Mouse (Mus musculus) heart, embryonic 10.5 days (tissue): ENCODE measurements around the gene Cwc22. TPM values are rescaled to one million over a fixed set of nuclear protein-coding genes. Genes with fewer than 3 reads are reported as not detected.

Experiments
- DNase-seq: peaks from one replicate; pipeline ENCODE4 v3.0.0-alpha.2; 2017; ENCODE audit warnings: low spot score
- H3K27ac ChIP-seq: fragments of 300-500 bp; sonication (generic); 2 replicates; pipeline ENCODE4 v1.5.1; 2016; ENCODE audit warnings: mild to moderate bottlenecking
- H3K27me3 ChIP-seq: fragments of 300-500 bp; sonication (generic); 2 replicates; pipeline ENCODE4 v1.6.1; 2016; ENCODE audit warnings: mild to moderate bottlenecking; ENCODE audit not compliant: poor library complexity, insufficient read depth, severe bottlenecking
- H3K36me3 ChIP-seq: fragments of 300-500 bp; sonication (generic); 2 replicates; pipeline ENCODE4 v1.6.1; 2016; ENCODE audit warnings: mild to moderate bottlenecking, moderate library complexity
- H3K4me1 ChIP-seq: fragments of 300-500 bp; sonication (generic); 2 replicates; pipeline ENCODE4 v1.6.1; 2016; ENCODE audit warnings: mild to moderate bottlenecking
- H3K4me3 ChIP-seq: fragments of 300-500 bp; sonication (generic); 2 replicates; pipeline ENCODE4 v1.5.1; 2016; ENCODE audit warnings: mild to moderate bottlenecking, moderate library complexity
- H3K9me3 ChIP-seq: fragments of 300-500 bp; sonication (generic); 2 replicates; pipeline ENCODE4 v1.6.1; 2016; ENCODE audit warnings: mild to moderate bottlenecking, moderate library complexity
- WGBS: fragments of 180-500 bp; shearing (Covaris S2); methylation state at CpG from one replicate; pipeline ENCODE4 v1.1.7; 2016; 5-methylcytosine and 5-hydroxymethylcytosine counted together
- polyA plus RNA-seq: library from polyadenylated mRNA; unstranded; fragments of >200 nt; fragmentation: Nextera tagmentation; extraction: Ambion mirVana; gene quantifications from 2 replicates; pipeline ENCODE4 v1.2.1, GENCODE M21; 2016

Gene Cwc22
- polyA plus RNA-seq, 1 experiment from 2014 or later: 30.3 TPM

- no peak for DNase-seq
- Histone ChIP-seq H3K4me1 (no peaks in the 10 kb centered on the region), H3K9me3 (no peaks in the 10 kb centered on the region), H3K27ac (no peak overlapping the region), H3K27me3 (no peaks in the 10 kb centered on the region), H3K36me3 (peaks cover 76% of the 10 kb centered on the region), H3K4me3 (no peak overlapping the region)
- 80% methylated on average over 8 of the region's 8 CpGs for WGBS
These were observed 29.4 kb downstream of the Cwc22 start for GRCm38 (mm10) chr2:77916586-77917359.

- WGBS: 95% methylated on average over 8 of the region's 8 CpGs
- no peak overlapping the region for H3K27ac ChIP-seq
- no peaks in the 10 kb centered on the region for H3K27me3 ChIP-seq
- peaks cover 70% of the 10 kb centered on the region for H3K36me3 ChIP-seq
- no peaks in the 10 kb centered on the region for H3K4me1 ChIP-seq
- no peak for DNase-seq
- no peak overlapping the region for H3K4me3 ChIP-seq
- H3K9me3 ChIP-seq: no peaks in the 10 kb centered on the region
These were observed 31.0 kb downstream of the Cwc22 start for GRCm38 (mm10) chr2:77915187-77915586.

- Histone ChIP-seq H3K27ac (no peak overlapping the region), H3K9me3 (no peaks in the 10 kb centered on the region), H3K27me3 (no peaks in the 10 kb centered on the region), H3K4me3 (no peak overlapping the region), H3K36me3 (peaks cover 61% of the 10 kb centered on the region), H3K4me1 (no peaks in the 10 kb centered on the region)
- 84% methylated on average over 2 of the region's 2 CpGs for WGBS
- no peak for DNase-seq
These were observed 32.5 kb downstream of the Cwc22 start for GRCm38 (mm10) chr2:77913628-77914027.

- DNase-seq: no peak
- no peak overlapping the region for H3K27ac ChIP-seq
- H3K36me3 ChIP-seq: peaks cover 60% of the 10 kb centered on the region
- H3K9me3 ChIP-seq: no peaks in the 10 kb centered on the region
- no peaks in the 10 kb centered on the region for H3K4me1 ChIP-seq
- H3K27me3 ChIP-seq: no peaks in the 10 kb centered on the region
- WGBS: 94% methylated on average over 4 of the region's 4 CpGs
- H3K4me3 ChIP-seq: no peak overlapping the region
These were observed 34.0 kb downstream of the Cwc22 start for GRCm38 (mm10) chr2:77912197-77912596.

GRCm38 (mm10) chr2:77911452-77911851, 34.7 kb downstream of the Cwc22 start:
- Histone ChIP-seq H3K27ac (no peak overlapping the region), H3K9me3 (no peaks in the 10 kb centered on the region), H3K36me3 (peaks cover 58% of the 10 kb centered on the region), H3K4me3 (no peak overlapping the region), H3K27me3 (no peaks in the 10 kb centered on the region), H3K4me1 (no peaks in the 10 kb centered on the region)
- 87% methylated on average over 2 of the region's 2 CpGs for WGBS
- DNase-seq: no peak

- WGBS: 69% methylated on average over 3 of the region's 3 CpGs
- no peaks in the 10 kb centered on the region for H3K9me3 ChIP-seq
- H3K36me3 ChIP-seq: peaks cover 55% of the 10 kb centered on the region
- DNase-seq: no peak
- no peak overlapping the region for H3K4me3 ChIP-seq
- H3K4me1 ChIP-seq: no peaks in the 10 kb centered on the region
- no peaks in the 10 kb centered on the region for H3K27me3 ChIP-seq
- no peak overlapping the region for H3K27ac ChIP-seq
These were observed 36.0 kb downstream of the Cwc22 start for GRCm38 (mm10) chr2:77910216-77910615.

- Histone ChIP-seq H3K9me3 (no peaks in the 10 kb centered on the region), H3K27ac (no peak overlapping the region), H3K4me3 (no peak overlapping the region), H3K4me1 (no peaks in the 10 kb centered on the region), H3K36me3 (peaks cover 58% of the 10 kb centered on the region), H3K27me3 (no peaks in the 10 kb centered on the region)
- DNase-seq: no peak
- 96% methylated on average over 3 of the region's 3 CpGs for WGBS
These were observed 39.0 kb downstream of the Cwc22 start for GRCm38 (mm10) chr2:77907164-77907563.

GRCm38 (mm10) chr2:77905023-77905422, 41.2 kb downstream of the Cwc22 start:
- Histone ChIP-seq H3K27me3 (no peaks in the 10 kb centered on the region), H3K4me3 (no peak overlapping the region), H3K27ac (no peak overlapping the region), H3K4me1 (no peaks in the 10 kb centered on the region), H3K36me3 (peaks cover 62% of the 10 kb centered on the region), H3K9me3 (no peaks in the 10 kb centered on the region)
- WGBS: 90% methylated on average over 7 of the region's 7 CpGs
- no peak for DNase-seq

- Histone ChIP-seq H3K9me3 (no peaks in the 10 kb centered on the region), H3K27me3 (no peaks in the 10 kb centered on the region), H3K27ac (no peak overlapping the region), H3K4me1 (no peaks in the 10 kb centered on the region), H3K4me3 (no peak overlapping the region), H3K36me3 (peaks cover 68% of the 10 kb centered on the region)
- WGBS: 94% methylated on average over 10 of the region's 10 CpGs
- DNase-seq: no peak
These were observed 41.7 kb downstream of the Cwc22 start for GRCm38 (mm10) chr2:77904495-77904894.

- no peak overlapping the region for H3K4me3 ChIP-seq
- H3K9me3 ChIP-seq: no peaks in the 10 kb centered on the region
- DNase-seq: no peak
- no peak overlapping the region for H3K27ac ChIP-seq
- 92% methylated on average over 9 of the region's 9 CpGs for WGBS
- no peaks in the 10 kb centered on the region for H3K4me1 ChIP-seq
- H3K36me3 ChIP-seq: peaks cover 73% of the 10 kb centered on the region
- no peaks in the 10 kb centered on the region for H3K27me3 ChIP-seq
These were observed 42.2 kb downstream of the Cwc22 start for GRCm38 (mm10) chr2:77903979-77904378.

- H3K4me1 ChIP-seq: no peaks in the 10 kb centered on the region
- 96% methylated on average over 3 of the region's 3 CpGs for WGBS
- H3K9me3 ChIP-seq: no peaks in the 10 kb centered on the region
- DNase-seq: no peak
- no peaks in the 10 kb centered on the region for H3K27me3 ChIP-seq
- H3K27ac ChIP-seq: no peak overlapping the region
- no peak overlapping the region for H3K4me3 ChIP-seq
- H3K36me3 ChIP-seq: peaks cover 82% of the 10 kb centered on the region
These were observed 43.1 kb downstream of the Cwc22 start for GRCm38 (mm10) chr2:77903098-77903497.

- peaks cover 87% of the 10 kb centered on the region for H3K36me3 ChIP-seq
- no peak for DNase-seq
- no peaks in the 10 kb centered on the region for H3K4me1 ChIP-seq
- 93% methylated on average over 5 of the region's 5 CpGs for WGBS
- H3K27me3 ChIP-seq: no peaks in the 10 kb centered on the region
- H3K27ac ChIP-seq: no peak overlapping the region
- H3K9me3 ChIP-seq: no peaks in the 10 kb centered on the region
- no peak overlapping the region for H3K4me3 ChIP-seq
These were observed 44.9 kb downstream of the Cwc22 start for GRCm38 (mm10) chr2:77901269-77901668.

GRCm38 (mm10) chr2:77900741-77901140, 45.4 kb downstream of the Cwc22 start:
- Histone ChIP-seq H3K36me3 (peaks cover 89% of the 10 kb centered on the region), H3K9me3 (no peaks in the 10 kb centered on the region), H3K4me1 (no peaks in the 10 kb centered on the region), H3K27ac (no peak overlapping the region), H3K27me3 (no peaks in the 10 kb centered on the region), H3K4me3 (no peak overlapping the region)
- WGBS: 97% methylated on average over 5 of the region's 5 CpGs
- DNase-seq: no peak

GRCm38 (mm10) chr2:77900111-77900510, 46.1 kb downstream of the Cwc22 start:
- peaks cover 86% of the 10 kb centered on the region for H3K36me3 ChIP-seq
- 94% methylated on average over 2 of the region's 2 CpGs for WGBS

More at GRCm38 (mm10) chr2:77900111-77900510, 46.1 kb downstream of the Cwc22 start:
- Histone ChIP-seq H3K27ac (no peak overlapping the region), H3K4me1 (no peaks in the 10 kb centered on the region), H3K4me3 (no peak overlapping the region), H3K9me3 (no peaks in the 10 kb centered on the region), H3K27me3 (no peaks in the 10 kb centered on the region)
- no peak for DNase-seq
